ENCODE assay signal across 12 mouse cellular contexts in genomic region chr4:141316023-141316422, GRCm38 (mm10). TPM values are rescaled to one million over a fixed set of nuclear protein-coding genes. Genes with fewer than 3 reads are reported as not detected.
A peak's percentile ranks its signal among the peaks of the same experiment; 100 is the strongest.
DNase-seq lines count a peak whose midpoint lies in the region; ATAC-seq and TF ChIP-seq lines count a peak whose summit lies in the region.
"Had no signal": no experiment of that assay in that cellular context is flagged by ENCODE, and none has a peak within 500 bp of the region (broad histone marks: within the 10 kb centered on the region; RNA-seq: fewer than 3 reads in every experiment).

No protein-coding gene starts in this region.

- DNase-seq in embryonic facial prominence, embryonic 10.5 days (ENCODE audit: low spot score): no peak
- no peak for DNase-seq in lung, adult 18-20 months
- peak; percentile 56 to 69 for DNase-seq in lung, postnatal 4 days
- no peak for DNase-seq in stomach, postnatal 0 days (ENCODE audit: low spot score)
- DNase-seq in thymus, postnatal 25 days: no peak
- DNase-seq: B cell, adult 2 months; layer of hippocampus, postnatal 36 days had no signal

- 0 out of 2 replicates have a peak overlapping the region, but pooled peaks have one; percentile 36 for H3K9ac ChIP-seq in embryonic facial prominence, embryonic 13.5 days
- no peak overlapping the region; the same call in 1 of the 2 replicates for H3K9ac ChIP-seq in lung, embryonic 16.5 days (ENCODE audit: low read length)
- no peak overlapping the region for H3K9ac ChIP-seq in heart, embryonic 15.5 days
- no peak overlapping the region for H3K9ac ChIP-seq in stomach, postnatal 0 days (ENCODE audit: low read length)
- H3K9ac ChIP-seq: hindbrain, embryonic 13.5 days had no signal

- TF ChIP-seq CTCF in stomach, postnatal 0 days (IDR thresholded peaks at IDR 0.05; ENCODE audit: low read depth): no peak

- H3K27me3 ChIP-seq in embryonic facial prominence, embryonic 13.5 days: no peaks in the 10 kb centered on the region
- H3K27me3 ChIP-seq in embryonic facial prominence, embryonic 10.5 days (replicated peaks; ENCODE audit: low read depth, poor library complexity, severe bottlenecking): no peaks in the 10 kb centered on the region
- H3K27me3 ChIP-seq in lung, embryonic 16.5 days (ENCODE audit: control insufficient read depth, insufficient read depth, low read depth, low read length): no peaks in the 10 kb centered on the region
- no peaks in the 10 kb centered on the region for H3K27me3 ChIP-seq in heart, embryonic 15.5 days
- H3K27me3 ChIP-seq in stomach, postnatal 0 days (ENCODE audit: control insufficient read depth, insufficient read depth, low read length): no peaks in the 10 kb centered on the region
- H3K27me3 ChIP-seq: hindbrain, embryonic 13.5 days had no signal

- TF ChIP-seq EP300 in stomach, postnatal 0 days (optimal IDR thresholded peaks at IDR 0.05): no peak

- no peak for ATAC-seq in embryonic facial prominence, embryonic 13.5 days (ENCODE audit: insufficient number of reproducible peaks, insufficient read depth, low FRiP score, low TSS enrichment, low read depth)
- 0 out of 2 replicates have a peak, but pooled peaks have one; percentile 5 for ATAC-seq in lung, embryonic 16.5 days (ENCODE audit: low read depth)
- no peak for ATAC-seq in heart, embryonic 15.5 days (replicated peaks; ENCODE audit: insufficient number of reproducible peaks, insufficient read depth, low FRiP score, low read depth)
- ATAC-seq in stomach, postnatal 0 days (ENCODE audit: low FRiP score, low TSS enrichment): no peak

- no peaks in the 10 kb centered on the region for H3K9me3 ChIP-seq in embryonic facial prominence, embryonic 13.5 days
- no peaks in the 10 kb centered on the region for H3K9me3 ChIP-seq in embryonic facial prominence, embryonic 10.5 days
- no peaks in the 10 kb centered on the region for H3K9me3 ChIP-seq in lung, embryonic 16.5 days (ENCODE audit: control insufficient read depth, low read length)
- no peaks in the 10 kb centered on the region for H3K9me3 ChIP-seq in heart, embryonic 15.5 days (replicated peaks)
- H3K9me3 ChIP-seq in stomach, postnatal 0 days (ENCODE audit: control insufficient read depth, low read length): no peaks in the 10 kb centered on the region
- H3K9me3 ChIP-seq: hindbrain, embryonic 13.5 days had no signal

- no peak overlapping the region for H3K4me3 ChIP-seq in embryonic facial prominence, embryonic 13.5 days
- no peak overlapping the region for H3K4me3 ChIP-seq in embryonic facial prominence, embryonic 10.5 days
- H3K4me3 ChIP-seq in lung, embryonic 16.5 days (ENCODE audit: low read length): no peak overlapping the region
- no peak overlapping the region for H3K4me3 ChIP-seq in heart, embryonic 15.5 days
- no peak overlapping the region for H3K4me3 ChIP-seq in stomach, postnatal 0 days (ENCODE audit: low read depth, low read length)
- H3K4me3 ChIP-seq: hindbrain, embryonic 13.5 days had no signal

- H3K4me1 ChIP-seq in embryonic facial prominence, embryonic 13.5 days: peaks cover 31% of the 10 kb centered on the region
- peaks cover 43% of the 10 kb centered on the region for H3K4me1 ChIP-seq in embryonic facial prominence, embryonic 10.5 days
- H3K4me1 ChIP-seq in lung, embryonic 16.5 days (replicated peaks; ENCODE audit: control insufficient read depth, insufficient read depth, low read length): peaks cover 44% of the 10 kb centered on the region
- H3K4me1 ChIP-seq in heart, embryonic 15.5 days (replicated peaks): peaks cover 42% of the 10 kb centered on the region
- peaks cover 14% of the 10 kb centered on the region for H3K4me1 ChIP-seq in stomach, postnatal 0 days (replicated peaks; ENCODE audit: control insufficient read depth, insufficient read depth)

- H3K27ac ChIP-seq in embryonic facial prominence, embryonic 13.5 days: no peak overlapping the region
- H3K27ac ChIP-seq in embryonic facial prominence, embryonic 10.5 days (replicated peaks): no peak overlapping the region
- H3K27ac ChIP-seq in lung, embryonic 16.5 days (ENCODE audit: low read length): peak overlapping the region; percentile 70
- H3K27ac ChIP-seq in heart, embryonic 15.5 days: 0 out of 2 replicates have a peak overlapping the region, but pooled peaks have one; percentile 32
- H3K27ac ChIP-seq in stomach, postnatal 0 days (replicated peaks): no peak overlapping the region
- H3K27ac ChIP-seq: hindbrain, embryonic 13.5 days had no signal

- no peak overlapping the region for H3K4me2 ChIP-seq in embryonic facial prominence, embryonic 13.5 days
- H3K4me2 ChIP-seq in lung, embryonic 16.5 days (ENCODE audit: low read depth, low read length): no peak overlapping the region
- H3K4me2 ChIP-seq in heart, embryonic 15.5 days: no peak overlapping the region
- H3K4me2 ChIP-seq in stomach, postnatal 0 days (replicated peaks; ENCODE audit: low read depth): no peak overlapping the region
- H3K4me2 ChIP-seq: hindbrain, embryonic 13.5 days had no signal

- peaks cover 13% of the 10 kb centered on the region; the same call in 1 of the 2 replicates for H3K36me3 ChIP-seq in embryonic facial prominence, embryonic 13.5 days
- H3K36me3 ChIP-seq in embryonic facial prominence, embryonic 10.5 days (replicated peaks): peaks cover 30% of the 10 kb centered on the region
- H3K36me3 ChIP-seq in lung, embryonic 16.5 days (ENCODE audit: control insufficient read depth, insufficient read depth, low read length): peaks cover 10% of the 10 kb centered on the region
- peaks cover 19% of the 10 kb centered on the region; the same call in 1 of the 2 replicates for H3K36me3 ChIP-seq in heart, embryonic 15.5 days
- no peaks in the 10 kb centered on the region; the same call in 1 of the 2 replicates for H3K36me3 ChIP-seq in stomach, postnatal 0 days (ENCODE audit: control insufficient read depth, insufficient read depth, low read length)

- 67% methylated on average over 7 of the region's 7 CpGs for WGBS in embryonic facial prominence, embryonic 13.5 days
- 77% methylated on average over 7 of the region's 7 CpGs for WGBS in embryonic facial prominence, embryonic 10.5 days
- WGBS in lung, embryonic 16.5 days: 57% methylated on average over 7 of the region's 7 CpGs
- 53% methylated on average over 7 of the region's 7 CpGs for WGBS in heart, embryonic 15.5 days
- 62% methylated on average over 7 of the region's 7 CpGs for WGBS in stomach, postnatal 0 days

RNA-seq across cellular contexts. Expression of gene Epha2, which starts 15.0 kb away (rescaled TPM):
- polyA plus RNA-seq in embryonic facial prominence, embryonic 13.5 days (2015; fragmentation: Nextera tagmentation; extraction: Ambion mirVana): 2.6 and 4.0 TPM in 2 replicates
- 2.4 and 3.0 TPM in 2 replicates for polyA plus RNA-seq in embryonic facial prominence, embryonic 10.5 days (2016; fragmentation: Nextera tagmentation; extraction: Ambion mirVana)
- 11.6 and 11.8 TPM in 2 replicates for polyA plus RNA-seq in lung, embryonic 16.5 days (2015; fragmentation: Nextera tagmentation; extraction: Ambion mirVana)
- 2.7 and 4.2 TPM in 2 replicates for polyA plus RNA-seq in heart, embryonic 15.5 days (2015; fragmentation: Nextera tagmentation; extraction: Ambion mirVana)
- 3.9 and 4.9 TPM in 2 replicates for polyA plus RNA-seq in stomach, postnatal 0 days (2015; fragmentation: Nextera tagmentation; extraction: Ambion mirVana)

RNA-seq across cellular contexts. Expression of gene Fam131c, which starts 52.0 kb away (rescaled TPM):
- polyA plus RNA-seq in embryonic facial prominence, embryonic 13.5 days (2015; fragmentation: Nextera tagmentation; extraction: Ambion mirVana): 1.7 and 2.9 TPM in 2 replicates
- 0.28 and 0.44 TPM in 2 replicates for polyA plus RNA-seq in embryonic facial prominence, embryonic 10.5 days (2016; fragmentation: Nextera tagmentation; extraction: Ambion mirVana)
- 3.3 and 3.6 TPM in 2 replicates for polyA plus RNA-seq in lung, embryonic 16.5 days (2015; fragmentation: Nextera tagmentation; extraction: Ambion mirVana)
- polyA plus RNA-seq in heart, embryonic 15.5 days (2015; fragmentation: Nextera tagmentation; extraction: Ambion mirVana): 0.53 and 0.70 TPM in 2 replicates
- polyA plus RNA-seq in stomach, postnatal 0 days (2015; fragmentation: Nextera tagmentation; extraction: Ambion mirVana): 3.4 and 3.6 TPM in 2 replicates
- polyA plus RNA-seq: liver, embryonic 16.5 days had no signal

Comparison
In these comparisons a context has a peak if more than half of its experiments do, and no peak if none do; other contexts are left out.
1. DNase-seq: peak in lung, postnatal 4 days (2 of 2); none in embryonic facial prominence, embryonic 10.5 days (single experiment), lung, adult 18-20 months (0 of 2), stomach, postnatal 0 days (single experiment) and thymus, postnatal 25 days (single experiment).
2. H3K27ac ChIP-seq: peak in lung, embryonic 16.5 days (single experiment) and heart, embryonic 15.5 days (single experiment); none in embryonic facial prominence, embryonic 13.5 days (single experiment), embryonic facial prominence, embryonic 10.5 days (single experiment) and stomach, postnatal 0 days (single experiment).